Mouse (Mus musculus) CH12.LX (cell line): ENCODE results near the gene Elovl5. TPM values are rescaled to one million over a fixed set of nuclear protein-coding genes. Genes with fewer than 3 reads are reported as not detected.

ENCODE experiments used
- DNase-seq: peaks from one replicate; pipeline ENCODE4 v3.0.0-alpha.2; 2013; ENCODE audit errors: extremely low read depth
- H3K27ac ChIP-seq: 2 replicates; pipeline ENCODE4 v1.5.1; 2012; ENCODE audit warnings: low read depth, mild to moderate bottlenecking, control low read depth, moderate library complexity; ENCODE audit not compliant: insufficient read depth
- H3K27me3 ChIP-seq: replicated peaks from 2 replicates; pipeline ENCODE3; 2012; ENCODE audit warnings: inconsistent platforms
- H3K36me3 ChIP-seq, 2 experiments: replicated peaks in 1 of 2; 2 replicates each; pipeline versions ENCODE3 to v1.6.1; 2012; ENCODE audit warnings: inconsistent platforms in 1 of 2, low read length in 1 of 2, mild to moderate bottlenecking in 1 of 2, mixed read lengths in 1 of 2, moderate library complexity in 1 of 2; ENCODE audit not compliant: control insufficient read depth in 1 of 2, insufficient read depth in 1 of 2
- H3K4me1 ChIP-seq, 2 experiments: 2 replicates each; pipeline ENCODE4 v1.6.1; 2012; ENCODE audit warnings: inconsistent platforms in 1 of 2, moderate library complexity in 1 of 2; ENCODE audit not compliant: insufficient read depth in 2 of 2, control insufficient read depth in 1 of 2
- H3K4me2 ChIP-seq: 2 replicates; pipeline ENCODE4 v1.6.1; 2012; ENCODE audit warnings: low read depth, mild to moderate bottlenecking, control low read depth; ENCODE audit not compliant: poor library complexity, insufficient read depth, severe bottlenecking
- H3K4me3 ChIP-seq, 3 experiments: fragments of 150-350 bp in 1 of 3; sonication (generic) in 1 of 3; replicated peaks in 1 of 3; 2 replicates each; pipeline versions ENCODE3 to v1.5.1; 2011 to 2012; ENCODE audit warnings: low read depth in 2 of 3, low read length in 2 of 3, mild to moderate bottlenecking in 2 of 3, moderate library complexity in 2 of 3, control low read depth in 1 of 3, improper control_type of control experiment in 1 of 3, inconsistent platforms in 1 of 3, mixed read lengths in 1 of 3; ENCODE audit not compliant: poor library complexity in 1 of 3
- H3K79me2 ChIP-seq: replicated peaks from 2 replicates; pipeline ENCODE4 v1.6.1; 2012; ENCODE audit warnings: mild to moderate bottlenecking, moderate library complexity; ENCODE audit not compliant: control insufficient read depth, poor library complexity, insufficient read depth, severe bottlenecking; ENCODE audit errors: extremely low read depth
- H3K9ac ChIP-seq: 2 replicates; pipeline ENCODE4 v1.6.1; 2012; ENCODE audit warnings: low read depth, mild to moderate bottlenecking, control low read depth, moderate library complexity; ENCODE audit not compliant: insufficient read depth
- H3K9me3 ChIP-seq: replicated peaks from 2 replicates; pipeline ENCODE3; 2012; ENCODE audit warnings: low read length, inconsistent platforms, mixed read lengths
- BHLHE40 ChIP-seq: IDR thresholded peaks from 2 replicates; pipeline ENCODE4 v1.6.1; 2011; ENCODE audit warnings: mild to moderate bottlenecking, low read depth, low read length, improper control_type of control experiment
- CTCF ChIP-seq, 2 experiments: IDR thresholded peaks in 1 of 2; conservative IDR thresholded peaks in 1 of 2; 2 replicates each; pipeline ENCODE4 v1.5.1; 2011 to 2012; ENCODE audit warnings: low read depth in 2 of 2, low read length in 2 of 2, improper control_type of control experiment in 1 of 2, inconsistent platforms in 1 of 2, mild to moderate bottlenecking in 1 of 2, moderate library complexity in 1 of 2
- E2F4 ChIP-seq: IDR thresholded peaks from 2 replicates; pipeline ENCODE4 v1.6.1; 2011; ENCODE audit warnings: low read depth, low read length, improper control_type of control experiment; ENCODE audit not compliant: insufficient replicate concordance
- ELF1 ChIP-seq: IDR thresholded peaks from 2 replicates; pipeline ENCODE4 v1.6.1; 2014; ENCODE audit warnings: low read depth, mild to moderate bottlenecking, inconsistent platforms, low read length, improper control_type of control experiment
- ETS1 ChIP-seq: conservative IDR thresholded peaks from 2 replicates; pipeline ENCODE4 v1.6.1; 2012; ENCODE audit warnings: low read depth, mild to moderate bottlenecking, inconsistent platforms, low read length, improper control_type of control experiment, moderate library complexity
- HCFC1 ChIP-seq: IDR thresholded peaks from 2 replicates; pipeline ENCODE4 v1.6.1; 2012; ENCODE audit warnings: low read depth, mild to moderate bottlenecking, inconsistent platforms, low read length, improper control_type of control experiment
- JUND ChIP-seq: conservative IDR thresholded peaks from 2 replicates; pipeline ENCODE4 v1.6.1; 2011; ENCODE audit warnings: low read depth, low read length, improper control_type of control experiment
- MEF2A ChIP-seq: IDR thresholded peaks from 2 replicates; pipeline ENCODE4 v1.6.1; 2014; ENCODE audit warnings: low read depth, mild to moderate bottlenecking, inconsistent platforms, low read length, improper control_type of control experiment, borderline replicate concordance
- MYC ChIP-seq: IDR thresholded peaks from 2 replicates; pipeline ENCODE4 v1.6.1; 2011; ENCODE audit warnings: low read depth, mild to moderate bottlenecking, improper control_type of control experiment, low read length
- NELFE ChIP-seq: IDR thresholded peaks from 2 replicates; pipeline ENCODE4 v1.6.1; 2011; ENCODE audit warnings: low read depth, low read length, improper control_type of control experiment
- PAX5 ChIP-seq: IDR thresholded peaks from 2 replicates; pipeline ENCODE4 v1.6.1; 2012; ENCODE audit warnings: low read length, inconsistent platforms, mixed read lengths
- RAD21 ChIP-seq: IDR thresholded peaks from 2 replicates; pipeline ENCODE4 v1.6.1; 2011; ENCODE audit warnings: low read depth, mild to moderate bottlenecking, low read length, improper control_type of control experiment, moderate library complexity
- RCOR1 ChIP-seq: conservative IDR thresholded peaks from 2 replicates; pipeline ENCODE4 v1.6.1; 2012; ENCODE audit warnings: low read depth, mild to moderate bottlenecking, inconsistent platforms, low read length, improper control_type of control experiment
- SMC3 ChIP-seq: IDR thresholded peaks from 2 replicates; pipeline ENCODE4 v1.6.1; 2011; ENCODE audit warnings: low read depth, low read length, improper control_type of control experiment
- TCF12 ChIP-seq: IDR thresholded peaks from 2 replicates; pipeline ENCODE4 v1.6.1; 2014; ENCODE audit warnings: low read depth, mild to moderate bottlenecking, inconsistent platforms, low read length, improper control_type of control experiment
- USF1 ChIP-seq: IDR thresholded peaks from 2 replicates; pipeline ENCODE4 v1.6.1; 2014; ENCODE audit warnings: low read depth, mild to moderate bottlenecking, inconsistent platforms, low read length, improper control_type of control experiment
- ZC3H11A ChIP-seq: IDR thresholded peaks from 2 replicates; pipeline ENCODE4 v1.6.1; 2012; ENCODE audit warnings: low read depth, mild to moderate bottlenecking, inconsistent platforms, low read length, improper control_type of control experiment
- dilution Hi-C: fragments of 300-500 bp; cut with MboI; formaldehyde crosslinking; loops from 2 replicates; pipeline ENCODE4 v1.14.3; 2020; ENCODE audit warnings: low sequenced_read_pairs; ENCODE audit not compliant: extremely low pct_unique_long_range_greater_than_20kb, extremely low pct_ligation_motif_present
- in situ Hi-C: fragments of 300-500 bp; cut with MboI; formaldehyde crosslinking; loops from 3 replicates; pipeline ENCODE4 v1.14.3; 2019; ENCODE audit warnings: low sequenced_read_pairs, low pct_ligation_motif_present, low pct_unique_long_range_greater_than_20kb, mixed read lengths
- polyA plus RNA-seq: library from polyadenylated mRNA; unstranded; fragments of >175 nt; gene quantifications from 2 replicates; pipeline ENCODE4 v1.2.1, GENCODE M21; 2012; ENCODE audit warnings: low read depth; ENCODE audit not compliant: insufficient read length
- total RNA-seq, 2 experiments: library from RNA; depleted of rRNA; stranded (reverse); fragments of 300-350 nt in 1 of 2; fragments of >200 nt in 1 of 2; gene quantifications; 2 replicates each; pipeline ENCODE4 v1.2.3; 2012 to 2014

Elovl5 gene
- total and polyA plus RNA-seq, 3 experiments, result 44.0 to 122 (median 63.0) TPM

- Histone ChIP-seq H3K4me2 (no peak overlapping the region), H3K9me3 (no peaks in the 10 kb centered on the region), H3K27me3 (no peaks in the 10 kb centered on the region), H3K27ac (no peak overlapping the region), H3K9ac (no peak overlapping the region), H3K36me3 (peaks cover 39 to 88% of the 10 kb centered on the region in 2 experiments), H3K4me1 (peaks cover 4 to 11% of the 10 kb centered on the region in 2 experiments), H3K4me3 (no peak overlapping the region), H3K79me2 (no peaks in the 10 kb centered on the region)
- in situ Hi-C loops, result no loop called here
- TF ChIP-seq RCOR1, result no peak
- no peak for TF ChIP-seq BHLHE40
- TF ChIP-seq PAX5, result no peak
- TF ChIP-seq MEF2A, result no peak
- no peak for TF ChIP-seq JUND
- no peak for TF ChIP-seq RAD21
- no peak for TF ChIP-seq MYC
- TF ChIP-seq ETS1, result no peak
- TF ChIP-seq USF1, result no peak
- TF ChIP-seq HCFC1, result no peak
- TF ChIP-seq NELFE, result no peak
- TF ChIP-seq E2F4, result no peak
- TF ChIP-seq CTCF (conservative IDR thresholded peaks at IDR 0.05 in 1 of 2, IDR thresholded peaks at IDR 0.05 in 1 of 2; ENCODE audit: low read depth in 2 of 2, low read length in 2 of 2), result no peak
- no peak for TF ChIP-seq ZC3H11A
- no peak for TF ChIP-seq SMC3
- TF ChIP-seq ELF1, result no peak
- no peak for DNase-seq
- dilution Hi-C loops, result no loop called here
Measured at GRCm38 (mm10) chr9:77982616-77983015, 65.5 kb downstream of the Elovl5 start.

DNA sequence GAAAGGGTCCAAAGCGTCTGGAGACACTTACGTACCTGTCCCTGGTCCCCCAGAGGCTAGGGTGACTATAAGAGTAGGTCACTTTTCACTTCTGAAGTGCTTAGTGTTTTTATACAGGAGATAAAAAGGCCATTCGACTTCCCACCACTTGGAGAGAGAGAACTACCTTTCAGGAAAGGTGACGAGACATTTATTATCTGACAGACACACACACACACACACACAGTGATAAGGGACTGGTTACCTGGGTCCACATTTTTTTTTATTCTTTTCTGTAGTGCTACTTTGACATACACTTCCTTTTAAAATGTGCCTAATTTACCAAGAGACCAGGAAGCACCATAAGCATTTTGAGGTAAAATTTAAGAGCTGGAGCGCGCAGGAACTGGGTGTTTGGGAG lies 66.4 kb downstream of the Elovl5 start:
- in situ Hi-C loops (no loop called here), dilution Hi-C loops (no loop called here)
- H3K9ac ChIP-seq, result no peak overlapping the region
- no peak for TF ChIP-seq E2F4
- no peak for TF ChIP-seq SMC3
- no peak for TF ChIP-seq TCF12
- no peak overlapping the region for H3K27ac ChIP-seq
- H3K27me3 ChIP-seq, result no peaks in the 10 kb centered on the region
- no peak overlapping the region for H3K4me3 ChIP-seq
- peaks cover 4 to 11% of the 10 kb centered on the region in 2 experiments for H3K4me1 ChIP-seq
- no peaks in the 10 kb centered on the region for H3K79me2 ChIP-seq
- DNase-seq, result no peak
- no peak overlapping the region for H3K4me2 ChIP-seq
- no peaks in the 10 kb centered on the region for H3K9me3 ChIP-seq
- peaks cover 35 to 79% of the 10 kb centered on the region in 2 experiments for H3K36me3 ChIP-seq
